In genomic region chr9:44655098-44656066, GRCm38 (mm10) we compare ENCODE assay signal across 8 mouse cellular contexts. TPM values are rescaled to one million over a fixed set of nuclear protein-coding genes. Genes with fewer than 3 reads are reported as not detected.
DNase-seq lines count a peak whose midpoint lies in the region; ATAC-seq and TF ChIP-seq lines count a peak whose summit lies in the region.

No protein-coding gene starts in this region.

- TF ChIP-seq EP300 in liver, embryonic 14.5 days (IDR thresholded peaks at IDR 0.05; ENCODE audit: low read depth), result no peak

- peak overlapping the region; percentile 73 for H3K4me2 ChIP-seq in heart, embryonic 14.5 days (ENCODE audit: low read length)
- H3K4me2 ChIP-seq in kidney, embryonic 16.5 days (replicated peaks; ENCODE audit: low read depth, low read length), result peak overlapping the region; percentile 43
- peak overlapping the region; percentile 57 for H3K4me2 ChIP-seq in liver, embryonic 14.5 days (ENCODE audit: low read depth)

- TF ChIP-seq POLR2A in bone marrow macrophage, adult 2 months (IDR thresholded peaks at IDR 0.05; ENCODE audit: borderline replicate concordance, low read depth, low read length), result no peak
- TF ChIP-seq POLR2A in embryonic fibroblast, embryonic 13.5 days (IDR thresholded peaks at IDR 0.05; ENCODE audit: low read depth, low read length), result no peak

- 20% methylated on average over 26 of the region's 26 CpGs for WGBS in heart, embryonic 14.5 days
- WGBS in kidney, embryonic 16.5 days, result 25% methylated on average over 26 of the region's 26 CpGs
- 28% methylated on average over 26 of the region's 26 CpGs for WGBS in liver, embryonic 14.5 days (ENCODE audit: insufficient replicate concordance)

- ATAC-seq in heart, embryonic 14.5 days (ENCODE audit: insufficient number of reproducible peaks, insufficient read depth, low FRiP score, low read depth), result no peak; the same call in 1 of the 2 replicates
- peak; percentile 79 for ATAC-seq in kidney, embryonic 16.5 days (ENCODE audit: low FRiP score, low TSS enrichment)
- ATAC-seq in liver, embryonic 14.5 days (ENCODE audit: insufficient read depth), result no peak

- no peaks in the 10 kb centered on the region for H3K36me3 ChIP-seq in heart, embryonic 14.5 days (ENCODE audit: control insufficient read depth, insufficient read depth, low read length)
- H3K36me3 ChIP-seq in kidney, embryonic 16.5 days (ENCODE audit: insufficient read depth, low read length), result no peaks in the 10 kb centered on the region
- H3K36me3 ChIP-seq in liver, embryonic 14.5 days (replicated peaks; ENCODE audit: control insufficient read depth, insufficient read depth, low read depth), result no peaks in the 10 kb centered on the region

- no peaks in the 10 kb centered on the region for H3K9me3 ChIP-seq in heart, embryonic 14.5 days (ENCODE audit: control insufficient read depth, low read length)
- no peaks in the 10 kb centered on the region for H3K9me3 ChIP-seq in kidney, embryonic 16.5 days (ENCODE audit: low read length)
- no peaks in the 10 kb centered on the region for H3K9me3 ChIP-seq in liver, embryonic 14.5 days (ENCODE audit: control insufficient read depth, low read length)

- peak; percentile 51; the same call in 1 of the 2 replicates for TF ChIP-seq CTCF in bone marrow macrophage, adult 2 months (IDR thresholded peaks at IDR 0.05; ENCODE audit: low read depth, low read length)
- TF ChIP-seq CTCF in embryonic fibroblast, embryonic 13.5 days (IDR thresholded peaks at IDR 0.05; ENCODE audit: borderline replicate concordance, insufficient read depth, low read length), result no peak
- TF ChIP-seq CTCF in liver, embryonic 14.5 days (IDR thresholded peaks at IDR 0.05; ENCODE audit: low read depth), result peak; percentile 77

- no peak overlapping the region for H3K27ac ChIP-seq in bone marrow macrophage, adult 2 months (ENCODE audit: insufficient read depth, low read depth, low read length)
- peak overlapping the region; percentile 2; the same call in 1 of the 2 replicates for H3K27ac ChIP-seq in embryonic fibroblast, embryonic 13.5 days (ENCODE audit: insufficient read depth, low read length)
- peak overlapping the region in 1 of 2 experiments; percentile 24; a peak in 1 of 4 replicates for H3K27ac ChIP-seq in heart, embryonic 14.5 days (replicated peaks in 1 of 2; ENCODE audit: control insufficient read depth in 1 of 2, insufficient read depth in 1 of 2, low read depth in 2 of 2, low read length in 2 of 2)
- H3K27ac ChIP-seq in kidney, embryonic 16.5 days (ENCODE audit: low read length), result no peak overlapping the region
- H3K27ac ChIP-seq in liver, embryonic 14.5 days, result no peak overlapping the region

- no peaks in the 10 kb centered on the region for H3K27me3 ChIP-seq in heart, embryonic 14.5 days (ENCODE audit: control insufficient read depth, insufficient read depth, low read length)
- no peaks in the 10 kb centered on the region for H3K27me3 ChIP-seq in kidney, embryonic 16.5 days (ENCODE audit: insufficient read depth, low read length)
- no peaks in the 10 kb centered on the region for H3K27me3 ChIP-seq in liver, embryonic 14.5 days (ENCODE audit: control insufficient read depth, insufficient read depth, low read length)

- H3K4me3 ChIP-seq in bone marrow macrophage, adult 2 months (ENCODE audit: insufficient read depth, low read length), result no peak overlapping the region
- no peak overlapping the region for H3K4me3 ChIP-seq in embryonic fibroblast, embryonic 13.5 days (ENCODE audit: insufficient read depth, low read length)
- H3K4me3 ChIP-seq in heart, embryonic 14.5 days (ENCODE audit: control insufficient read depth in 1 of 2, insufficient read depth in 1 of 2, low read depth in 1 of 2, low read length in 2 of 2), result peak overlapping the region; percentile 37 to 48
- peak overlapping the region; percentile 9 for H3K4me3 ChIP-seq in kidney, embryonic 16.5 days (ENCODE audit: low read length)
- peak overlapping the region; percentile 18 to 40; a peak in 3 of 4 replicates for H3K4me3 ChIP-seq in liver, embryonic 14.5 days (ENCODE audit: insufficient read depth in 1 of 2, low read depth in 2 of 2, low read length in 2 of 2)

- DNase-seq in ES-CJ7 (ENCODE audit: low read depth, low spot score), result peak; percentile 72
- peak; percentile 39 to 59 (median 49) for DNase-seq in liver, embryonic 14.5 days (ENCODE audit: low read depth in 3 of 3, low spot score in 3 of 3)
- peak; percentile 58 for DNase-seq in neural tube, embryonic 10.5 days (ENCODE audit: extremely low spot score, low spot score)
- DNase-seq in thymus, postnatal 14 days, result peak; percentile 59

- H3K4me1 ChIP-seq in bone marrow macrophage, adult 2 months (ENCODE audit: control insufficient read depth, insufficient read depth, low read length), result peaks cover 3% of the 10 kb centered on the region
- H3K4me1 ChIP-seq in embryonic fibroblast, embryonic 13.5 days (ENCODE audit: control insufficient read depth, insufficient read depth, low read length), result no peaks in the 10 kb centered on the region
- H3K4me1 ChIP-seq in heart, embryonic 14.5 days (ENCODE audit: control insufficient read depth in 2 of 2, insufficient read depth in 2 of 2, low read length in 2 of 2), result peaks cover 3 to 4% of the 10 kb centered on the region in 2 experiments; a peak in 2 of 4 replicates
- H3K4me1 ChIP-seq in kidney, embryonic 16.5 days (ENCODE audit: insufficient read depth, low read length), result peaks cover 5% of the 10 kb centered on the region; the same call in 1 of the 2 replicates
- peaks cover 0 to 1% of the 10 kb centered on the region in 2 experiments; a peak in 2 of 4 replicates for H3K4me1 ChIP-seq in liver, embryonic 14.5 days (replicated peaks; ENCODE audit: control insufficient read depth in 2 of 2, insufficient read depth in 2 of 2, low read length in 1 of 2)

- H3K9ac ChIP-seq in heart, embryonic 14.5 days (ENCODE audit: low read length), result peak overlapping the region; percentile 65
- H3K9ac ChIP-seq in kidney, embryonic 16.5 days (replicated peaks; ENCODE audit: low read length), result peak overlapping the region; percentile 32
- H3K9ac ChIP-seq in liver, embryonic 14.5 days (replicated peaks), result no peak overlapping the region; the same call in 1 of the 2 replicates

RNA-seq across cellular contexts. Expression of gene Treh, which starts 17.7 kb away (rescaled TPM):
- polyA plus RNA-seq in bone marrow macrophage, adult 2 months (2012; ENCODE audit: insufficient read depth, insufficient read length, missing spikeins), result not detected in 2 replicates
- not detected in 2 replicates for polyA plus RNA-seq in embryonic fibroblast, embryonic 13.5 days (2011; ENCODE audit: insufficient read length, low read depth, missing spikeins)
- not detected in 2 replicates for polyA plus RNA-seq in heart, embryonic 14.5 days (2014; fragmentation: Nextera tagmentation; extraction: Ambion mirVana)
- polyA plus RNA-seq in kidney, embryonic 16.5 days (2015; fragmentation: Nextera tagmentation; extraction: Ambion mirVana), result 0.17 TPM in 1 of 2 replicates, not detected in the other
- polyA plus RNA-seq in liver, embryonic 14.5 days (2012; rRNA removed), result not detected in 2 replicates
- not detected in 2 replicates for polyA plus RNA-seq in liver, embryonic 14.5 days (2014; fragmentation: Nextera tagmentation; extraction: Ambion mirVana)

RNA-seq across cellular contexts. Expression of gene Ddx6, which starts 50.7 kb away (rescaled TPM):
- 111 and 122 TPM in 2 replicates for polyA plus RNA-seq in bone marrow macrophage, adult 2 months (2012; ENCODE audit: insufficient read depth, insufficient read length, missing spikeins)
- polyA plus RNA-seq in embryonic fibroblast, embryonic 13.5 days (2011; ENCODE audit: insufficient read length, low read depth, missing spikeins), result 164 TPM in 2 replicates
- polyA plus RNA-seq in heart, embryonic 14.5 days (2014; fragmentation: Nextera tagmentation; extraction: Ambion mirVana), result 12.9 and 14.9 TPM in 2 replicates
- polyA plus RNA-seq in kidney, embryonic 16.5 days (2015; fragmentation: Nextera tagmentation; extraction: Ambion mirVana), result 11.2 and 13.9 TPM in 2 replicates
- polyA plus RNA-seq in liver, embryonic 14.5 days (2012; rRNA removed), result 6.4 and 9.4 TPM in 2 replicates
- polyA plus RNA-seq in liver, embryonic 14.5 days (2014; fragmentation: Nextera tagmentation; extraction: Ambion mirVana), result 4.4 and 4.9 TPM in 2 replicates

Comparison
In these comparisons a context has a peak if more than half of its experiments do, and no peak if none do; other contexts are left out.
1. H3K4me3 ChIP-seq: peak in heart, embryonic 14.5 days (2 of 2), kidney, embryonic 16.5 days (single experiment) and liver, embryonic 14.5 days (2 of 2); none in bone marrow macrophage, adult 2 months (single experiment) and embryonic fibroblast, embryonic 13.5 days (single experiment).
2. Peak in every context shown above with its lines, with median percentiles within 50 percentile points of each other: DNase-seq and H3K4me2 ChIP-seq.